Mouse (Mus musculus): ENCODE data around the gene Srp9. TPM values are rescaled to one million over a fixed set of nuclear protein-coding genes. Genes with fewer than 3 reads are reported as not detected.
"Not testable (repeated sequence)": the region's sequence is repeated elsewhere in the genome, so short reads cannot be mapped to it uniquely, and the experiment has no call there.

Gene Srp9
- total RNA-seq, 2 experiments from 2014 or later, result 58.8 to 61.2 TPM

DNA sequence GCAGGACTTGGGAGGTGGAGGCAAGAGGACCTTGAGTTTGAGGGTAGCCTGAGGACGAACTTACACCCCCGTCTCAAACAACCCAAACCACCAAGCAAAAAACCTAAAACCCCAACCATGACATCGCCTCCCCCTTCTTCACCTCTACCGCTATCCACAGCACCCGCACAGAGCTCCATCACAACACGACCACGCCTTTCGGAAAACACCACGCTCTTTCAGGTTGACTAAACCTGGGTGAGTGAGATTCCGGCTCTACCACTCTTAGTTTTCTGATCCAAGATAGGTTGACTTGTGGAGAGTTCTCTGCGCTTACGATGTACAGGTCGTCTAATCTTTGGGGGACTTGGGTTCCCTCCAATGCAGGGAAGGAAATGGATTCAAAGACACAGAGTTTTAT, 18.2 kb downstream of the Srp9 start:
- DNase-seq (ENCODE audit: low spot score in 2 of 2), result no peak

DNA sequence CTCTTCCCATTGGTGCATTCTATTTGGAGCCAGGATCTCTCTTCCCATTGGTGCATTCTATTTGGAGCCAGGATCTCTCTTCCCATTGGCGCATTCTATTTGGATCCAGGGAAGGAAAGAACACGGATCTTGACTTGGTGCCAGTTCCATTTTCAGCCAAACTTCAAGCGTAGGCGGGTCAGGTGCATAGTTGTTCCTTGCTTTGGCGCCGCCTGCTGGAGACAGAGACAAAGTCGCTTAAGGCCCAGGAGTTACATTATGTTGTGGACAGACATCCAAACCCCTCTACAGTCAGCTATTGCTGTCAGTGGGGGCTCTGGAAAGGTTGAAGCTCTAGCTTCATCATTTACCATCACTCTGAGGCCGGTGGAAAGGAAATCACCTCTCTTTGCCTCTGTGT, 18.8 kb downstream of the Srp9 start:
- DNase-seq (ENCODE audit: low spot score in 2 of 2), result no peak

DNA sequence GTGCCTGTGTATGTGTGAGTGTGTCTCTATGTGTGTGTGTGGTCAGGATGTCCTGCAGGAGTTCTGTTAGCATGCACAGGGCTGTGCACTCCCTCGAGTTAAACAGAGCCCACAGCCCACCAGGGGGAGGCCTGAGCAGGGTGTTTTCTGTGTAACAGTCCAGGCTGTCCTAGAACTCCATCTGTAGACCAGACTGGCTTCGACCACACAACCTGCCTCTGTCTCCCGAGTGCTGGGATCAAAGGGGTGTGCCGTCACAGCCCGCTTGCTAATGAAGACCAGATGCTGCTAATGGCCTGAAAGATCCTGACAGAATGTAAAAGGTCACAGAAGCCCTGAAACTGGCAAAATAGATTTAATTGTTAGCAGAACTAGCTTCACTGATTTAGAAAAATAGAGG, 21.0 kb downstream of the Srp9 start:
- no peak for DNase-seq (ENCODE audit: low spot score in 2 of 2)

DNA sequence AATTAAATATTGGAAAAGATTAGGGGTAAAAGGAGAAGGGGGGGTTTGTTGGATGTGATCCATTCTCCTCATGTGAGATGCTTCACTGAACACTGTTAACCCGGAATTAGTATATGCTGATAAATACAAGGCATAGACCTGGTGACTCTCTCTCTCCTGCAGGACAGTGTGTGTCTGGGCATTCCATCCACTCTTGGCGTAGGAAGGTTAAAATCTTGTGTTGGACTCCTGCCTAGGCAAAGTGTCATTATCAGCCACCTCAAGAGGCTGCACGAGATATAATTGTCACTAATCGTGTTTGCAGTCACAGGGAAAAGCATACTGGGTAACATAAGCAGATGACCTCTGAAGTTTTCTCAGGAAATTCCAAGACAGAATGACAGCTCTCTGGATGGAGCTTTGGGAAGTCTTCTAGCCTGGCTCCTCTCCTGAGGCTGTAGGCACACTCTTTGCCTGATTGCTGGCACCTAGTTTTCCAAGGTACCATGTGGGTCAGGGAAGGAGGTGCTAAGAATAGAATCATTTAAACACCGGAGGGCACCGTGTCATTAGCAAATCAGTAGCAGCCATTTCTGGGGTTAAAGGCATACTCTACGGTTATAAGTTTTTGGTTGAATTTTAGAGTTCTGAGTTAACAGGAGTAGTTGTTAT, 24.5 kb downstream of the Srp9 start:
- DNase-seq (ENCODE audit: low spot score in 2 of 2), result no peak

DNA sequence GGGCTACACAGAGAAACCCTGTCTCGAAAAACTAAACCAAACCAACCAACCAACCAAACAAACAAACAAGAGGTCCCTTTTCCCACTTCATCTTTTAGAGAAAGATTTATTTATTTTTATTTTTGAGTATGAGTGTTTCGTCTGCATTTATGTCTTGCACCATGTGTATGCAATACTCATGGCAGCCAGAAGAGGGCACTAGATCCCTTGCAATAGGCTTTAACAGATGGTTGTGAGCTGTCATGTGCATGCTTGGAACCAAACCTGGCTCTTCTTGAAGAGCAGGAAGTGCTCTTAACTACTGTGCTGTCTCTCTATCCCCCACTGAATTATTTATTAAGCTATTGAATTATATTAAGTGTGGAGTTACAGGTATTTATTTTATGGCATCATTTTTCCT, 25.4 kb downstream of the Srp9 start:
- no peak for DNase-seq (ENCODE audit: low spot score in 2 of 2)

DNA sequence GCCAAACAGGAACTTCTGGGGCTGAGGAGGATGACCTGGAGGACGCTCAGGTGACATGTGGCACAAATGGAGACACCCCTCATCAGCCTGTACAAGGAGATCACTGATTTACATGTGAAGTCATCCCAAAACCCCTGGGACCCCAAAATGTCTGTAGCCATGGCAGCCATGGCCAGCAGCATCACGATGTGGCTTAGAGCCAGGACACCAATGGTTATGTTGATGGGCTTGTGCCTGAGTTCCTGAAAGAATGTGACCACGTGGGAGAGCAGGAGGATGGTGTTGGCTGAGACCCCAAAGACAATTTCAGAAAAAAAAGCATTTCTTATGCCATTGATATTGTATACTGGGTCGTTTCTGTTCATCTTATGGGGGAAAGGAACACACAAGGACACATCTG, 33.2 kb downstream of the Srp9 start:
- DNase-seq (ENCODE audit: low spot score in 2 of 2), result no peak

DNA sequence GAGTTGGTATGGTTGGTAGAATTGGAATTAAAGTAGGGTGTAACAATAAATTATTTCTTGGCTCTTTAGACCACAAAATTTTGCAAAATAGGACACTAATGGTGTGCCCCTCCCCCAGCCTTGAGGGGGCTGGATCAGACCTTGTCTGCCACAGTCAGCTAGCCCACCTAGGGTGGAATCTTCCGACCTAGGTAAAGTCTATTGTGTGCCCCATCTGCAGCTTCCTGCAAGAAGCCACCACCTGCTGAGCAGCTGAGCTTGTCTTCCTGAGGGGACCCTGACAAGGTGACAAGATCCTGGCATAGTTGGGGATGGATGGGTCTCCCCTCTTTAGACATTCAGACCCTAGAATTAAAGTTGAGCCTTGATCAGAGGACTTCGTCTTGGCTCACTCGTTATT, 35.0 kb downstream of the Srp9 start:
- no peak for DNase-seq (ENCODE audit: low spot score in 2 of 2)

DNA sequence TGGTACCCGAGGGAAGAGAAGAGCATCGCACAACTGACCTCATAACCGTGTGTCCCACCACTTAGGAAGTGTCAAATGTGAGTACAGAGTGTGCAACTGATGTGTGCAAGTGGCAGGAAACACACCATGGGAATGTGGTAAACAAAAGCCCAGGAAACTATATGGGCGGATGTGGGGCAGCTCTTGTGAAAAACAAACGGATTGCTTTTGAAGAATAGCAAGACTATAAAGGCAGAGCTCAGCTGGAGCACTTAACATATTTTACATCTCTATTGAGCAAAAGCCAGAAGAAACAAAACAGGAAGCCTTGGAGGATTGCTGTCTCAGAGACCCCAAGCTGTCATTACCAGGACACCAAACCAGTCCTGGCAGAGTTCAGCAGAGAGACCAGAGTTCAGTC, 38.4 kb downstream of the Srp9 start:
- no peak for DNase-seq (ENCODE audit: low spot score in 2 of 2)

DNA sequence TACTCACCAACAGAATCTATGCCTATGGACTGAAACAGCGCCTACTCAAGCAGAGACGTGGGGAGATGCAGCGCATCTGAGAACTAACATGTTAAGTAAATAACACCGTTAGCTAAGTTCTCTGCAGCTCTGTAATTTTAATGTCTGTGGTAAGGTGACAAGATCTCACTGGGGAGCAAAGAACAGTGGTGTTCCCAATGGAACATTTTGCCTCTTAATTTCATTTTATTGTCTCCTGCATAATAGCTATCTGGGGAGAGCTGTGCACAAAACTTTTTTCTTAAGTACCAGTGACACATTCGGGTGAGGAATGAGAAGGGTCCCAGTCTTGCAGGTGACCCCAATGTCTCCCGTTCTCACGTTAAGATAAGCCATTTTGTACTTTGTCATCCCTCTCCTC, 39.8 kb downstream of the Srp9 start, which contains the start of gene Vmn1r1:
Gene Vmn1r1 (minus strand): TSS at position 101 of the 400 bp plus-strand sequence.
- DNase-seq (ENCODE audit: low spot score in 2 of 2), result no peak

DNA sequence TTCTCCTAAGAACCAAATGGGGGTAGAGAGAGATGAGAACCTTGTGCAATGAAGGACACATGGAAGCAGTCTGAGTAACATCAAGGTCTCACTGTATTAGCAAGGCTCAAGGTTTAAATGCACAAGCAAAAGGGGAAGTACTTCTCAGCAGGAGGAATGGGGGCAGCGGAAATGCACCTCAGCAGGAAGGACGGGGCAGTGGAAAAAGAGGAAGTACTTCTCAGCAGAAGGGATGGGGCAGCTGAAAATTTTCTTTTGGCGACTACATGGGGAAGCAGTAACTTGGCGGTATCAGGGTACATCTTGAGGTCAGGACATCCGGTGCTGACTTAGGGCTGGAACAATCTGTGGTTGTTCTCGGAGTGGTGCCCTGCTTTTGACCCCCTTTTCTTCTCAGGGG, 45.7 kb downstream of the Srp9 start:
- DNase-seq (ENCODE audit: low spot score in 2 of 2), result not testable (repeated sequence)

DNA sequence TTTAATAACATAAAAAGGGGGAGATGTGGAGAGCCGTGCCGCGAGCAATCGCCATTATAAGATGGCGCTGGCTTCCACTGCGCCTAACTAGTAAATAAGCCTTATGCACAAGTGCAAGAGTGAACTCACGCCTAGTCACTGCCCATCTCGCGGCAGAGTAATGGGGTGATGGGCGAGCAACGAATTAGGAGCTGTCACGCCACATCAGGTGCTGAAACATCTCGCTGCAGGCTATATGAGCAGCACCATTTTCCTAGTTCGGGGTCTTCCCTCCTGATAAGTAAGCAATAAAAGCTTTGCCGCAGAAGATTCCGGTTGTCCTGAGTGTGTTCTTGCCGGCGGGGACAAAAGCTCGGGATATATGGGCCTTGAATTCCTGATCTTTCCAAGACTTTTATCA, 52.4 kb downstream of the Srp9 start:
- not testable (repeated sequence) for DNase-seq (ENCODE audit: low spot score in 2 of 2)

DNA sequence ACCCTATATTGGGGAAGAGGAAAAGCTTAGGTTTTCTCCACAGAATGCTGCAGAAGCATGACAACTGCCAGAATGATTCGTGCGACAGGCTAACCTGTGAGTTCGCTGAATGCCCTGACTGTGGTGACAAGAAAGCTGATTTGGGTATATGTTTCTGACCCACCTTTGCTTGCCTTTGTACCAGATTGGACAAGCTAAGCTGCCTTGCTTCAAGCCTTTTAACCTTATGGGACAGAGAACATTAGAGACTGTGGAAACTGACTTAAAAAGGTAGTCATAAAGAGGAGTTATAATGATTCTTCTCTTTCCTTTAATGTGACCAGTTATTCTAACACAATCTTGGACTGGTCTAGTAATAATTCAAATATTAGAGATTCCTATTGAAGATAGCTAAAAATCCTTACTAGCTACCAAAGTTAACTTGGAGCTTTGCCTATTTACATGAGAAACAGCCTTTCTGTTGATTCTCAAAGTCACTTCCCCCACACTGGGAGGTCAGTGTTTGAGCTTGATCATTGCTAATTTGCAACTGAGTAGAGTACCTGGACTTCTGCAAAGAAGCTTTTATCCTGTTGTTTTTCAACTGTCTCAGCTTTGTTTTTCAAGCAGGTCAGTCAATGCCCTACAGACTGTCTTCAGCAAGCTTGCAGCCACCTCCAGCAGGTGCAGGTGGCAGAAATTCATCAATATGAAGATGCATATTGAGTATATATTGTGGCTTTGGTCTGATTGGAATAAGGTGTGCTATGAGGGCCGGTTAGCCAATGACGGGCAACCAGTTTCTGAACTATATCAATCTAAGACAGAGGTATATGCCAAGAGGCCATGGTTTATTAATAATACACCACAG, 57.1 kb downstream of the Srp9 start:
- DNase-seq (ENCODE audit: low spot score in 2 of 2), result no peak

Other genes starting within 250 kb of the Srp9 start
- 100 to 1,000 TPM; 181 to 193 TPM for gene Enah, start 104.7 kb upstream of the Srp9 start, total RNA-seq (2021)
- not detected for gene Vmn1r1, start 39.7 kb downstream of the Srp9 start, total RNA-seq (2021)
- 10 to 100 TPM; 80.8 to 93.6 TPM for gene Degs1, start 158.1 kb downstream of the Srp9 start, total RNA-seq (2021)
- 10 to 100 TPM; 40.6 to 45.2 TPM for gene Fbxo28, start 216.9 kb downstream of the Srp9 start, total RNA-seq (2021)

Data from layer of hippocampus, postnatal 14 days (tissue).